Mouse (Mus musculus): ENCODE results near the gene Foxp1.

DNA sequence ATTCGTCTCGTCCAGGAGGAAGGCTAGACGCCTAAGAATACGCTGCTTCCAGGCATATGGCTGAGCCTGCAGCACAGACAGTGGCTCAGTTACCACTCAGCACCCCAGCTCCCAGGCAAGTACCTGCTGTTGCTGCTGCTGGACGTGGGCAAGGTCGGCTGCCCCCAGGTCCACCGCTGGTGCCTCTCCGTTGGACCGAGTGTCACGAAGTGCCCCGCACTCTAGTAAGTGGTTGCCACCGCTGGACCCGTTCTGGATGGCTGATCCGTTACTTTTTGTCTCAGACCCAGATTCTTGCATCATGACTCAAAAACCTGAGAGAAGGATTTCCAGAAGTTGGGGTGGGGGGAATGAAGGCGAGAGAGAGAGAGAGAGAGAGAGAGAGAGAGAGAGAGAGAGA lies 359.8 kb downstream of the Foxp1 start:
- no peak for TF ChIP-seq POLR2A (IDR thresholded peaks at IDR 0.05; ENCODE audit: borderline replicate concordance, control insufficient read depth, low read depth, low read length)
- TF ChIP-seq CTCF (IDR thresholded peaks at IDR 0.05; ENCODE audit: control insufficient read depth, insufficient read depth, low read length): no peak

Data from bone marrow, adult 2 months (tissue).